Mouse (Mus musculus): ENCODE data around the gene Zdhhc19. TPM values are rescaled to one million over a fixed set of nuclear protein-coding genes. Genes with fewer than 3 reads are reported as not detected.

Zdhhc19 gene
- total RNA-seq, 2 experiments from 2014 or later, result not detected

GRCm38 (mm10) chr16:32595142-32595855, 99.2 kb downstream of the Zdhhc19 start:
- no peak for ATAC-seq (replicated peaks; ENCODE audit: low FRiP score, poor library complexity, severe bottlenecking)

GRCm38 (mm10) chr16:32597909-32598381, 101.9 kb downstream of the Zdhhc19 start:
- ATAC-seq (replicated peaks; ENCODE audit: low FRiP score, poor library complexity, severe bottlenecking), result peak; percentile 98

GRCm38 (mm10) chr16:32599151-32599550, 103.1 kb downstream of the Zdhhc19 start:
- ATAC-seq (replicated peaks; ENCODE audit: low FRiP score, poor library complexity, severe bottlenecking), result no peak

- no peak for ATAC-seq (replicated peaks; ENCODE audit: low FRiP score, poor library complexity, severe bottlenecking)
These were observed 106.2 kb downstream of the Zdhhc19 start for GRCm38 (mm10) chr16:32602193-32602685.

- no peak for ATAC-seq (replicated peaks; ENCODE audit: low FRiP score, poor library complexity, severe bottlenecking)
These were observed 111.7 kb downstream of the Zdhhc19 start for GRCm38 (mm10) chr16:32607562-32608343.

GRCm38 (mm10) chr16:32608344-32608711, 112.3 kb downstream of the Zdhhc19 start:
- ATAC-seq (replicated peaks; ENCODE audit: low FRiP score, poor library complexity, severe bottlenecking), result no peak

GRCm38 (mm10) chr16:32608712-32609400, 112.8 kb downstream of the Zdhhc19 start, which contains the start of gene Tfrc:
Tfrc (plus strand) TSS chr16:32608920.
- ATAC-seq (replicated peaks; ENCODE audit: low FRiP score, poor library complexity, severe bottlenecking), result peak; percentile 85

GRCm38 (mm10) chr16:32609401-32609779, 113.3 kb downstream of the Zdhhc19 start:
- ATAC-seq (replicated peaks; ENCODE audit: low FRiP score, poor library complexity, severe bottlenecking), result no peak

- peak; percentile 52 for ATAC-seq (replicated peaks; ENCODE audit: low FRiP score, poor library complexity, severe bottlenecking)
These were observed 114.6 kb downstream of the Zdhhc19 start for GRCm38 (mm10) chr16:32610460-32611255.

Other genes with a start within 250 kb of the Zdhhc19 start
- gene Fbxo45, start 249.1 kb upstream of the Zdhhc19 start, total RNA-seq (2015; ENCODE audit: low replicate concordance), result 14.1 and 15.9 TPM in 2 replicates
- gene Fbxo45, start 249.1 kb upstream of the Zdhhc19 start, total RNA-seq (2017; ENCODE audit: low replicate concordance), result 17.5 and 18.5 TPM in 2 replicates
- gene Wdr53, start 249.0 kb upstream of the Zdhhc19 start, total RNA-seq (2015; ENCODE audit: low replicate concordance), result 3.2 TPM in 1 of 2 replicates, not detected in the other
- 7.9 and 16.9 TPM in 2 replicates for gene Wdr53, start 249.0 kb upstream of the Zdhhc19 start, total RNA-seq (2017; ENCODE audit: low replicate concordance)
- not detected in 2 replicates for gene Smco1, start 224.8 kb upstream of the Zdhhc19 start, total RNA-seq (2015; ENCODE audit: low replicate concordance)
- gene Smco1, start 224.8 kb upstream of the Zdhhc19 start, total RNA-seq (2017; ENCODE audit: low replicate concordance), result not detected in 2 replicates
- gene Rnf168, start 218.8 kb upstream of the Zdhhc19 start, total RNA-seq (2015; ENCODE audit: low replicate concordance), result 20.5 and 25.6 TPM in 2 replicates
- 47.7 and 49.8 TPM in 2 replicates for gene Rnf168, start 218.8 kb upstream of the Zdhhc19 start, total RNA-seq (2017; ENCODE audit: low replicate concordance)
- gene Ubxn7, start 164.0 kb upstream of the Zdhhc19 start, total RNA-seq (2015; ENCODE audit: low replicate concordance), result 15.1 and 31.9 TPM in 2 replicates
- gene Ubxn7, start 164.0 kb upstream of the Zdhhc19 start, total RNA-seq (2017; ENCODE audit: low replicate concordance), result 29.9 and 31.6 TPM in 2 replicates
- not detected in 2 replicates for gene Tm4sf19, start 95.8 kb upstream of the Zdhhc19 start, total RNA-seq (2015; ENCODE audit: low replicate concordance)
- gene Tm4sf19, start 95.8 kb upstream of the Zdhhc19 start, total RNA-seq (2017; ENCODE audit: low replicate concordance), result not detected in 2 replicates
- gene Tctex1d2, start 76.6 kb upstream of the Zdhhc19 start, total RNA-seq (2015; ENCODE audit: low replicate concordance), result 8.6 and 11.3 TPM in 2 replicates
- 4.8 and 11.8 TPM in 2 replicates for gene Tctex1d2, start 76.6 kb upstream of the Zdhhc19 start, total RNA-seq (2017; ENCODE audit: low replicate concordance)
- 162 and 171 TPM in 2 replicates for gene Pcyt1a, start 65.3 kb upstream of the Zdhhc19 start, total RNA-seq (2015; ENCODE audit: low replicate concordance)
- gene Pcyt1a, start 65.3 kb upstream of the Zdhhc19 start, total RNA-seq (2017; ENCODE audit: low replicate concordance), result 278 and 335 TPM in 2 replicates
- gene Slc51a, start 8.4 kb upstream of the Zdhhc19 start, total RNA-seq (2015; ENCODE audit: low replicate concordance), result not detected in 2 replicates
- gene Slc51a, start 8.4 kb upstream of the Zdhhc19 start, total RNA-seq (2017; ENCODE audit: low replicate concordance), result 0.51 TPM in 1 of 2 replicates, not detected in the other
- 2,179 and 2,513 TPM in 2 replicates for gene Tfrc, start 112.7 kb downstream of the Zdhhc19 start, total RNA-seq (2015; ENCODE audit: low replicate concordance)
- gene Tfrc, start 112.7 kb downstream of the Zdhhc19 start, total RNA-seq (2017; ENCODE audit: low replicate concordance), result 2,141 and 2,792 TPM in 2 replicates
- gene Tnk2, start 147.6 kb downstream of the Zdhhc19 start, total RNA-seq (2015; ENCODE audit: low replicate concordance), result 124 and 134 TPM in 2 replicates
- 62.9 and 115 TPM in 2 replicates for gene Tnk2, start 147.6 kb downstream of the Zdhhc19 start, total RNA-seq (2017; ENCODE audit: low replicate concordance)
- not detected in 2 replicates for gene Muc4, start 239.6 kb downstream of the Zdhhc19 start, total RNA-seq (2015; ENCODE audit: low replicate concordance)
- not detected in 2 replicates for gene Muc4, start 239.6 kb downstream of the Zdhhc19 start, total RNA-seq (2017; ENCODE audit: low replicate concordance)

Data from erythroid progenitor cell, adult 5-6 weeks (primary cell).